Mouse (Mus musculus): ENCODE data around the gene Fam171a2. TPM values are rescaled to one million over a fixed set of nuclear protein-coding genes. Genes with fewer than 3 reads are reported as not detected.

Gene Fam171a2
- polyA plus RNA-seq, 2 experiments, result 0.17 to 1.6 TPM

GRCm38 (mm10) chr11:102439093-102440082 is 8.1 kb downstream of the Fam171a2 start:
- no peaks in the 10 kb centered on the region for H3K36me3 ChIP-seq (replicated peaks; ENCODE audit: control insufficient read depth, insufficient read depth, low read depth)
- no peak for TF ChIP-seq EP300 (IDR thresholded peaks at IDR 0.05; ENCODE audit: low read depth)
- no peak for TF ChIP-seq CTCF (IDR thresholded peaks at IDR 0.05; ENCODE audit: low read depth)
- 71% methylated on average over 14 of the region's 14 CpGs for WGBS (ENCODE audit: insufficient replicate concordance)
- no peak overlapping the region for H3K4me3 ChIP-seq (ENCODE audit: insufficient read depth in 1 of 2, low read depth in 2 of 2, low read length in 2 of 2)
- no peaks in the 10 kb centered on the region for H3K9me3 ChIP-seq (ENCODE audit: control insufficient read depth, low read length)
- no peak for ATAC-seq (ENCODE audit: insufficient read depth)
- H3K4me1 ChIP-seq (replicated peaks; ENCODE audit: control insufficient read depth in 2 of 2, insufficient read depth in 2 of 2, low read length in 1 of 2), result no peaks in the 10 kb centered on the region
- peaks cover 23% of the 10 kb centered on the region for H3K27me3 ChIP-seq (ENCODE audit: control insufficient read depth, insufficient read depth, low read length)
- no peak overlapping the region for H3K27ac ChIP-seq
- no peak overlapping the region for H3K4me2 ChIP-seq (ENCODE audit: low read depth)
- DNase-seq (ENCODE audit: low read depth in 3 of 3, low spot score in 3 of 3), result no peak
- no peak overlapping the region for H3K9ac ChIP-seq (replicated peaks)

- DNase-seq (ENCODE audit: low read depth in 3 of 3, low spot score in 3 of 3) (no peak), ATAC-seq (ENCODE audit: insufficient read depth) (no peak)
- Histone ChIP-seq H3K9ac (replicated peaks) (no peak overlapping the region), H3K27me3 (ENCODE audit: control insufficient read depth, insufficient read depth, low read length) (peaks cover 23% of the 10 kb centered on the region), H3K9me3 (ENCODE audit: control insufficient read depth, low read length) (no peaks in the 10 kb centered on the region), H3K4me2 (ENCODE audit: low read depth) (peak overlapping the region; percentile 65), H3K4me3 (ENCODE audit: insufficient read depth in 1 of 2, low read depth in 2 of 2, low read length in 2 of 2) (peak overlapping the region; percentile 34 to 40; a peak in 3 of 4 replicates), H3K36me3 (replicated peaks; ENCODE audit: control insufficient read depth, insufficient read depth, low read depth) (no peaks in the 10 kb centered on the region), H3K27ac (no peak overlapping the region), H3K4me1 (replicated peaks; ENCODE audit: control insufficient read depth in 2 of 2, insufficient read depth in 2 of 2, low read length in 1 of 2) (no peaks in the 10 kb centered on the region)
- TF ChIP-seq CTCF (IDR thresholded peaks at IDR 0.05; ENCODE audit: low read depth), result peak; percentile 88
- no peak for TF ChIP-seq EP300 (IDR thresholded peaks at IDR 0.05; ENCODE audit: low read depth)
- 25% methylated on average over 74 of the region's 77 CpGs for WGBS (ENCODE audit: insufficient replicate concordance)
Observed at GRCm38 (mm10) chr11:102438212-102439092, 9.0 kb downstream of the Fam171a2 start.

- Histone ChIP-seq H3K9me3 (ENCODE audit: control insufficient read depth, low read length) (no peaks in the 10 kb centered on the region), H3K4me1 (replicated peaks; ENCODE audit: control insufficient read depth in 2 of 2, insufficient read depth in 2 of 2, low read length in 1 of 2) (no peaks in the 10 kb centered on the region), H3K4me2 (ENCODE audit: low read depth) (peak overlapping the region; percentile 65), H3K4me3 (ENCODE audit: insufficient read depth in 1 of 2, low read depth in 2 of 2, low read length in 2 of 2) (peak overlapping the region; percentile 36 to 40), H3K27ac (no peak overlapping the region), H3K36me3 (replicated peaks; ENCODE audit: control insufficient read depth, insufficient read depth, low read depth) (no peaks in the 10 kb centered on the region), H3K9ac (replicated peaks) (no peak overlapping the region), H3K27me3 (ENCODE audit: control insufficient read depth, insufficient read depth, low read length) (peaks cover 23% of the 10 kb centered on the region)
- DNase-seq (ENCODE audit: low read depth in 3 of 3, low spot score in 3 of 3) (no peak), ATAC-seq (ENCODE audit: insufficient read depth) (no peak)
- 30% methylated on average over 87 of the region's 87 CpGs for WGBS (ENCODE audit: insufficient replicate concordance)
- TF ChIP-seq EP300 (IDR thresholded peaks at IDR 0.05; ENCODE audit: low read depth) (no peak), CTCF (IDR thresholded peaks at IDR 0.05; ENCODE audit: low read depth) (peak; percentile 32; the same call in 1 of the 2 replicates)
Observed at GRCm38 (mm10) chr11:102437120-102438061, 10.1 kb downstream of the Fam171a2 start.

- no peak overlapping the region for H3K4me2 ChIP-seq (ENCODE audit: low read depth)
- no peaks in the 10 kb centered on the region for H3K36me3 ChIP-seq (replicated peaks; ENCODE audit: control insufficient read depth, insufficient read depth, low read depth)
- no peak overlapping the region for H3K27ac ChIP-seq
- DNase-seq (ENCODE audit: low read depth in 3 of 3, low spot score in 3 of 3) (no peak), ATAC-seq (ENCODE audit: insufficient read depth) (no peak)
- no peak overlapping the region for H3K9ac ChIP-seq (replicated peaks)
- 74% methylated on average over 10 of the region's 10 CpGs for WGBS (ENCODE audit: insufficient replicate concordance)
- TF ChIP-seq EP300 (IDR thresholded peaks at IDR 0.05; ENCODE audit: low read depth) (no peak), CTCF (IDR thresholded peaks at IDR 0.05; ENCODE audit: low read depth) (no peak)
- no peaks in the 10 kb centered on the region for H3K9me3 ChIP-seq (ENCODE audit: control insufficient read depth, low read length)
- 0 out of 4 replicates have a peak, but pooled peaks cover 0 to 3% of the 10 kb centered on the region in 2 experiments for H3K4me1 ChIP-seq (replicated peaks; ENCODE audit: control insufficient read depth in 2 of 2, insufficient read depth in 2 of 2, low read length in 1 of 2)
- peaks cover 23% of the 10 kb centered on the region for H3K27me3 ChIP-seq (ENCODE audit: control insufficient read depth, insufficient read depth, low read length)
- H3K4me3 ChIP-seq (ENCODE audit: insufficient read depth in 1 of 2, low read depth in 2 of 2, low read length in 2 of 2), result no peak overlapping the region
Observed at GRCm38 (mm10) chr11:102436471-102436790, 11.1 kb downstream of the Fam171a2 start.

All from liver, embryonic 14.5 days (tissue).